Mouse (Mus musculus) bone marrow macrophage, adult 2 months (primary cell): Measurements from ENCODE around the gene Hunk.

ENCODE experiments used
- CTCF ChIP-seq: IDR thresholded peaks from 2 replicates; pipeline ENCODE4 v1.5.1; 2012; ENCODE audit warnings: low read depth, mild to moderate bottlenecking, low read length, moderate library complexity
- POLR2A ChIP-seq: IDR thresholded peaks from 2 replicates; pipeline ENCODE4 v1.6.1; 2012; ENCODE audit warnings: mild to moderate bottlenecking, low read depth, low read length, borderline replicate concordance

DNA sequence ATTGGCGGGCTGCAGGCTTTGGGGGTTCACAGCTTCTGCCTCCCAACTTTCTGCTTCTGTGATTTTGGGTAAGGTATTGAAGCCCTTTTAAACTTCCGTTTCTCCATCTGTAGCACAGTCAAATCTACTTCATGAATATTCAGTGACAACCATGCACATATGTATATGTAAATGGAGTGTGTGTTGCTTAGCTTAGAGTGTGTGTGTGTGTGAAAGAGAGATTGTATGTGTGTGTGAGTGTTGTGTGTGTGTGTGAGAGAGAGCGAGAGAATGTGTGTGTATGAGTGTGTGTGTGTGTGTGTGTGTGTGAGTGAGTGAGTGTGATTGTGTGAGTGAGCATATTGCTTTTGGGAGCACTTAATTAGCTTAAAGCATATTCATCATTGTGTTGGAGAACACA lies 19.4 kb downstream of the Hunk start:
- TF ChIP-seq CTCF: no peak
- no peak for TF ChIP-seq POLR2A
